ENCODE assay signal across 8 mouse cellular contexts in genomic region chr11:120343519-120344309, GRCm38 (mm10). TPM values are rescaled to one million over a fixed set of nuclear protein-coding genes. Genes with fewer than 3 reads are reported as not detected.
DNase-seq lines count a peak whose midpoint lies in the region; ATAC-seq lines count a peak whose summit lies in the region.

No protein-coding gene starts in this region.

- no peak overlapping the region for H3K4me3 ChIP-seq in kidney, embryonic 15.5 days (replicated peaks)
- no peak overlapping the region for H3K4me3 ChIP-seq in midbrain, embryonic 10.5 days

- no peak for ATAC-seq in kidney, embryonic 15.5 days (replicated peaks; ENCODE audit: low FRiP score)
- ATAC-seq in granulocyte monocyte progenitor cell, adult 5-6 weeks (replicated peaks; ENCODE audit: poor library complexity, severe bottlenecking) = no peak

- peaks cover 6% of the 10 kb centered on the region for H3K4me1 ChIP-seq in kidney, embryonic 15.5 days
- peaks cover 16% of the 10 kb centered on the region for H3K4me1 ChIP-seq in midbrain, embryonic 10.5 days

- H3K9ac ChIP-seq in kidney, embryonic 15.5 days = no peak overlapping the region

- peaks cover 21% of the 10 kb centered on the region for H3K36me3 ChIP-seq in kidney, embryonic 15.5 days
- H3K36me3 ChIP-seq in midbrain, embryonic 10.5 days = peaks cover 23% of the 10 kb centered on the region

- DNase-seq in kidney, postnatal 14 days = no peak
- DNase-seq in Muller cell, postnatal 12 days (ENCODE audit: inconsistent ontology term) = peak; percentile 78
- peak; percentile 11 to 14 for DNase-seq in gastrocnemius, postnatal 4 days (ENCODE audit: low spot score in 2 of 2)
- peak; percentile 20 for DNase-seq in midbrain, embryonic 10.5 days (ENCODE audit: low spot score)
- no peak for DNase-seq in ovary, postnatal 14 days (ENCODE audit: low spot score)
- no peak for DNase-seq in frontal cortex, adult 2 months (ENCODE audit: extremely low spot score in 1 of 2, low spot score in 1 of 2)

- H3K27me3 ChIP-seq in kidney, embryonic 15.5 days = no peaks in the 10 kb centered on the region
- H3K27me3 ChIP-seq in midbrain, embryonic 10.5 days (ENCODE audit: low read depth, poor library complexity, severe bottlenecking) = no peaks in the 10 kb centered on the region

- peak overlapping the region; percentile 59 for H3K27ac ChIP-seq in kidney, embryonic 15.5 days
- H3K27ac ChIP-seq in midbrain, embryonic 10.5 days (replicated peaks) = no peak overlapping the region

- no peak overlapping the region for H3K4me2 ChIP-seq in kidney, embryonic 15.5 days

- 68% methylated on average over 5 of the region's 5 CpGs for WGBS in kidney, embryonic 15.5 days
- 80% methylated on average over 5 of the region's 5 CpGs for WGBS in midbrain, embryonic 10.5 days

- no peaks in the 10 kb centered on the region for H3K9me3 ChIP-seq in kidney, embryonic 15.5 days (replicated peaks)
- H3K9me3 ChIP-seq in midbrain, embryonic 10.5 days (replicated peaks) = no peaks in the 10 kb centered on the region

RNA-seq across cellular contexts. Expression of gene Actg1, which starts 4.6 kb away (rescaled TPM):
- 2,367 and 2,520 TPM in 2 replicates for polyA plus RNA-seq in kidney, embryonic 15.5 days (2015; fragmentation: Nextera tagmentation; extraction: Ambion mirVana)
- total RNA-seq in gastrocnemius, postnatal 4 days (2021) = 100 to 1,000 TPM; 861 to 883 TPM
- polyA plus RNA-seq in midbrain, embryonic 10.5 days (2016; fragmentation: Nextera tagmentation; extraction: Ambion mirVana) = 2,836 and 2,964 TPM in 2 replicates
- 1,412 and 1,653 TPM in 2 replicates for total RNA-seq in granulocyte monocyte progenitor cell, adult 5-6 weeks (2014; fragmentation: Nextera tagmentation)
- 733 and 780 TPM in 2 replicates for total RNA-seq in granulocyte monocyte progenitor cell, adult 5-6 weeks (2017)
- polyA plus RNA-seq in frontal cortex, adult 2 months (2012; rRNA removed) = 1,138 and 1,210 TPM in 2 replicates

RNA-seq across cellular contexts. Expression of gene Fscn2, which starts 17.6 kb away (rescaled TPM):
- polyA plus RNA-seq in kidney, embryonic 15.5 days (2015; fragmentation: Nextera tagmentation; extraction: Ambion mirVana) = 1.1 and 1.2 TPM in 2 replicates
- total RNA-seq in gastrocnemius, postnatal 4 days (2021) = under 1 TPM; 0.52 to 0.98 TPM
- 0.61 and 0.62 TPM in 2 replicates for polyA plus RNA-seq in midbrain, embryonic 10.5 days (2016; fragmentation: Nextera tagmentation; extraction: Ambion mirVana)
- total RNA-seq in granulocyte monocyte progenitor cell, adult 5-6 weeks (2014; fragmentation: Nextera tagmentation) = not detected in 2 replicates
- not detected in 2 replicates for total RNA-seq in granulocyte monocyte progenitor cell, adult 5-6 weeks (2017)
- 0.67 and 0.82 TPM in 2 replicates for polyA plus RNA-seq in frontal cortex, adult 2 months (2012; rRNA removed)

RNA-seq across cellular contexts. Expression of gene Faap100, which starts 34.9 kb away (rescaled TPM):
- polyA plus RNA-seq in kidney, embryonic 15.5 days (2015; fragmentation: Nextera tagmentation; extraction: Ambion mirVana) = 33.1 and 41.9 TPM in 2 replicates
- 10 to 100 TPM; 16.7 to 16.9 TPM for total RNA-seq in gastrocnemius, postnatal 4 days (2021)
- 34.5 and 41.8 TPM in 2 replicates for polyA plus RNA-seq in midbrain, embryonic 10.5 days (2016; fragmentation: Nextera tagmentation; extraction: Ambion mirVana)
- 8.3 and 13.2 TPM in 2 replicates for total RNA-seq in granulocyte monocyte progenitor cell, adult 5-6 weeks (2014; fragmentation: Nextera tagmentation)
- 12.9 and 18.8 TPM in 2 replicates for total RNA-seq in granulocyte monocyte progenitor cell, adult 5-6 weeks (2017)
- polyA plus RNA-seq in frontal cortex, adult 2 months (2012; rRNA removed) = 27.6 and 27.8 TPM in 2 replicates

Comparison
In these comparisons a context has a peak if more than half of its experiments do, and no peak if none do; other contexts are left out.
1. DNase-seq: peak in Muller cell, postnatal 12 days (single experiment), gastrocnemius, postnatal 4 days (2 of 2) and midbrain, embryonic 10.5 days (single experiment); none in kidney, postnatal 14 days (single experiment), ovary, postnatal 14 days (single experiment) and frontal cortex, adult 2 months (0 of 2).